Mouse (Mus musculus): ENCODE measurements around the gene Cpa4.

GRCm38 (mm10) chr6:30610710-30611109 is 42.5 kb downstream of the Cpa4 start, which contains the start of gene Cpa5:
- TF ChIP-seq CTCF (IDR thresholded peaks at IDR 0.05; ENCODE audit: control insufficient read depth, insufficient read depth, insufficient read length) (no peak), FOSL1 (IDR thresholded peaks at IDR 0.05; ENCODE audit: insufficient read depth, low read length, poor library complexity, severe bottlenecking) (no peak), USF1 (IDR thresholded peaks at IDR 0.05; ENCODE audit: low read depth) (no peak), MYOG (IDR thresholded peaks at IDR 0.05; ENCODE audit: control insufficient read depth, extremely low read depth, insufficient read length) (no peak), MAX (IDR thresholded peaks at IDR 0.05) (no peak)
